Mouse (Mus musculus) inflammation-experienced regulatory T-cells (primary cell): ENCODE results near the gene Rpsa. TPM values are rescaled to one million over a fixed set of nuclear protein-coding genes. Genes with fewer than 3 reads are reported as not detected.

Experiments used
- polyA plus RNA-seq, 2 experiments: library from polyadenylated mRNA; unstranded; fragments of 100-300 nt; shearing (Covaris generic); gene quantifications; one replicate each; pipeline ENCODE4 v1.2.1; 2017

Gene Rpsa
- polyA plus RNA-seq = 1,000 to 10,000 TPM; 1,278 to 1,616 TPM

DNA sequence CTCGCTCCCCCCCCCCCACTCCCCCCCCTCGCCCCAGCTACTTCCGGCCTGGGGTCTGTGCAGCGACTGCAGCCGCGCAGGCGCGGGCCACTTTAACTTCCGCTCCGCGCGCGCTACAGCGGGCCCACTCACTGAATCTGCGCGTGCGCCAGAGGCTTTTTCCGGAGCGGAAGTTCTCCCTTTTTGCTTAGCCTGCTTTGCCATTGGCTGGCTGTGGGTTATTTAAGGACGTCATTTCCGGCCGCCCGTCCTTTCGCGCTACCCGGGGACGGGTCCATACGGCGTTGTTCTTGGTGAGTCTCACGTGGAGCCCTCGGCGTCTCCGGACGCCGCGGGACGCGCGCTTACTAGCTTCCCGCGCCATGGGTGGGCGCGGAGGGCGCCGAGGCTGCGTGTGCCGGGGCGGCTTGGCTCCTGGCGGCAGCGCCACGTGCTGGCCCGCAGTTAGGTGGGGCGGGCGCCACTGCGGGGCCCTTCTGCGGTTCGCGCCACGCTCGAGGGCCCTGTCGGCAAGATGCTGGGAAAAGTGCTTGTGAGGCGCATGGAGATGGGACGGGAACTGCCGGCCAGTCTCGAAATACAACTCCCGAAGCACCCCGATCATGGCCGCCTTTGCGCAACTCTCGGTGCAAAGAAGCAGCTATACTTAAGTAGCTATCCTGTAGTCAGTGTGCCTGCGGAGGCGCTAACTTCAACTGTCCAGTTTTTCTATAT is at the start of gene Rpsa:
TSS of gene Rpsa (plus strand) at position 152 of the 714 bp plus-strand sequence.

DNA sequence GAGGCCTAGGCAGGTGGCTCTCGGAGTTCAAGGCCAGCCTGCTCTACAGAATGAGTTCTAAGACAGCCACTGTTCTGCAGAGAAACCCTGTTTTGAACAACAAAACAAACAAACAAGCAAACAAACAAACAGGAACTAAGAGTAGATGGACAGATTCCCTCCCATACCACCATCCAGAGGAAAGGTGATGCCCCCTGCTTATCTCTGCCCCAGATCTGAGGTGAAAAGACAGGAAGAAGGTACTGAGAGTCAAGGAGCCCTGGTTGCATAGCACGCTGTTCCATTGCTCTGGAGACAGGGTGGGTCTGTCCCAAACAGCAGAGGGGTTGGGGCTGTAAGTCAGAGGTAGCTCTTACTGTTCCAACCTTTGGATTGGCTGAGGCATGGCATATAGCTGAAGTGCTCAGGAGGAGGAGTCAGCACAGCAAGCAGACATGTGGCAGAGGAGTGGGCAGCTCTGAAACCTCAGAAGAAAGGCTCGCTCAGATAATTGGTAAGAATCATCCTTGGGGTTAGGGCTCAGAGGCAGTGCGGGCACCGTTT is 35.7 kb upstream of the Rpsa start, which contains the start of gene Ccr8:
TSS of gene Ccr8 (plus strand) at position 419 of the 543 bp plus-strand sequence.

DNA sequence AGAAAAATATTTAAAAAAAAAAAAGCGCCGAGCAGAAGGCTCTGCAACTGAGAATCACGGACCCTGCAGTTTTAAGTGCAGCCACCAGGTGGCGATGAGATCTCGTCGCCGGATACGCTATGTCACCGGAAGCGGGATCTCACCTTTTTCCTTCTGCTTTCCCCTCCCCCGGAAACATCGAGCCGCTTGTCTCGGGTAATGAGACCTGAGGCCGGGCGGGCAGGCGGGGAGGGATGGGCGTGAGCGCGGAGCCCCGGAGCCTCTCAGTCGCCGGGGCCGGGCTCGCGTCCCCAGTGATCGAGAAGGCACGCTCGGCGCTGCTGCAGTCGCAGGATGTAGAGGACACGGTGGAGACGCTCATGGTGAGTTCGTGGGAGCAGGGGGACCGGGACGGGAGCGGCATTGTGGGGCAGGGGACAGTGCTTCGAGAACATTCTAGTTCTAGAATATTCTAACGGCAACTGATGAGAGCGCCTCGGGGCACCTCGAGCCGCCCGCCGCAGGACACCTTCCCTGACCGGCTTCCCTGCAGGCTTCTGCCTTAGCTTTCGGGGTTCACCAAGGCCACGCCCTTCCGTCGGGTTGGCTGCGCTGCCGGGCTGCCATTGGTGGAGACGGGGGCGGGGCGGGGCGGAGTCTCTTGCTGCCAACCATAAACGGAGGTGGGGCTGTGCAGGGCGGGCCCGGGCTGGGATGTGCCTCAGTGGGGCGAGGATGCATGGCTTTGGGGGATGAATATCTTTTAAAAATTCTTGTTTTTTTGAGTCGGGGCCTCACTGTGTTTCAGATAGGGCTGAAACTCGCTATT is 17.1 kb upstream of the Rpsa start, which contains the start of gene Slc25a38:
TSS of gene Slc25a38 (plus strand) at position 164 of the 808 bp plus-strand sequence.

DNA sequence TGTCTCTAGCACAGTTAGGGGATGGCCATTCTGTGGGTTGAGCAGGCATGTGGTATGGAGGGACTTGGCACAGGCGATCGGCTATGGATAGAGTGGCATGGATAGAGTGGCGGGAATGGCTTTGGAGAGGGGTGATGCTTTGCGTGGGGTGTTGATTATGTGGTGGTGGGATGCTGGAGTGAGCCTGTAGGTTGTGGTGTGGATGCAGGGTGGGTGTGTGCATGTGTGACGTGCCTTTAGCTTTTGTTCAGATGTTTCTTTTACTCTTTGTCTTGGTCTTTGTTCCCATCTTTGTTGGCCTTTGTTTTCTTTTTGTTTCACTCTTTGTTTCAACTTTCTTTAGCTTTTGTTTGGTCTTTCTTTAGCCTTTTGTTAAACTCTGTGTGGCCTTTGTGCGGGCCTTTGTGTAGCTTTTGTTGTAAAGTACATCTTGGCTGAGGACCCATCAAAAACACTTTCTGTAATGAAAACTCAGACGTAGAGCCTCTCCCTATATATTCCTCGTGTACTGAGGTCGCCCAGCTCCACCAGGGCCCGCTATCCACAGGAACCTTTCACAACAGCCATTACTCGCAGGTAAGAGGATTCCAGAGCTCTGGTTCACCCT is 21.8 kb downstream of the Rpsa start, which contains the start of gene Mobp:
TSS of gene Mobp (plus strand) at position 486 of the 607 bp plus-strand sequence.

Other genes with a start within 250 kb of the Rpsa start
- gene Wdr48, start 232.8 kb upstream of the Rpsa start, polyA plus RNA-seq = 10 to 100 TPM; 58.4 to 60.2 TPM
- gene Gorasp1, start 190.1 kb upstream of the Rpsa start, polyA plus RNA-seq = 10 to 100 TPM; 10.5 to 12.7 TPM
- gene Ttc21a, start 190.1 kb upstream of the Rpsa start, polyA plus RNA-seq = under 1 TPM in 1 of 2 experiments, not detected in 1; 0.13 TPM
- 10 to 100 TPM; 54.4 to 66.2 TPM for gene Csrnp1, start 143.0 kb upstream of the Rpsa start, polyA plus RNA-seq
- gene Xirp1, start 104.1 kb upstream of the Rpsa start, polyA plus RNA-seq = under 1 TPM in 1 of 2 experiments, not detected in 1; 0.04 TPM
- gene Cx3cr1, start 57.8 kb upstream of the Rpsa start, polyA plus RNA-seq = under 1 TPM; 0.08 to 0.15 TPM
- 100 to 1,000 TPM in 1 of 2 experiments, 10 to 100 TPM in 1; 29.6 to 189 TPM for gene Ccr8, start 35.6 kb upstream of the Rpsa start, polyA plus RNA-seq
- 10 to 100 TPM; 50.3 to 51.9 TPM for gene Slc25a38, start 17.3 kb upstream of the Rpsa start, polyA plus RNA-seq
- 1 to 10 TPM in 1 of 2 experiments, not detected in 1; 2.0 TPM for gene Mobp, start 22.0 kb downstream of the Rpsa start, polyA plus RNA-seq
- 1 to 10 TPM in 1 of 2 experiments, under 1 TPM in 1; 0.35 to 2.4 TPM for gene Myrip, start 173.8 kb downstream of the Rpsa start, polyA plus RNA-seq